Mouse (Mus musculus) hindbrain, postnatal 0 days (tissue): ENCODE measurements around the gene 2610008E11Rik. TPM values are rescaled to one million over a fixed set of nuclear protein-coding genes. Genes with fewer than 3 reads are reported as not detected.
A peak's percentile ranks its signal among the peaks of the same experiment; 100 is the strongest.

ENCODE experiments used
- ATAC-seq: fragments of 200-750 bp; cut with Nextera tagmentation; 2 replicates; pipeline ENCODE4 v1.8.0; 2017; ENCODE audit warnings: mild to moderate bottlenecking, moderate TSS enrichment, moderate library complexity
- DNase-seq: peaks from one replicate; pipeline ENCODE4 v3.0.0-alpha.2; 2015; ENCODE audit warnings: low spot score
- H3K27ac ChIP-seq: fragments of 300-500 bp; sonication (generic); 2 replicates; pipeline ENCODE4 v1.5.1; 2014; ENCODE audit warnings: mild to moderate bottlenecking
- H3K27me3 ChIP-seq: fragments of 300-500 bp; sonication (generic); 2 replicates; pipeline ENCODE4 v1.6.1; 2014; ENCODE audit warnings: low read length, mixed read lengths; ENCODE audit not compliant: insufficient read depth
- H3K36me3 ChIP-seq: fragments of 300-500 bp; sonication (generic); 2 replicates; pipeline ENCODE4 v1.6.1; 2014; ENCODE audit warnings: low read length, mixed read lengths; ENCODE audit not compliant: insufficient read depth
- H3K4me1 ChIP-seq: fragments of 300-500 bp; sonication (generic); 2 replicates; pipeline ENCODE4 v1.6.1; 2014; ENCODE audit warnings: antibody characterized with exemption, low read length, mixed read lengths; ENCODE audit not compliant: insufficient read depth
- H3K4me2 ChIP-seq: fragments of 300-500 bp; sonication (generic); 2 replicates; pipeline ENCODE4 v1.6.1; 2014; ENCODE audit warnings: low read depth, mild to moderate bottlenecking, low read length, moderate library complexity, mixed read lengths
- H3K4me3 ChIP-seq: fragments of 300-500 bp; sonication (generic); 2 replicates; pipeline ENCODE4 v1.5.1; 2014; ENCODE audit warnings: low read length
- H3K9ac ChIP-seq: fragments of 300-500 bp; sonication (generic); replicated peaks from 2 replicates; pipeline ENCODE4 v1.6.1; 2014; ENCODE audit warnings: mild to moderate bottlenecking, low read length, moderate library complexity, mixed read lengths
- H3K9me3 ChIP-seq: fragments of 300-500 bp; sonication (generic); 2 replicates; pipeline ENCODE4 v1.6.1; 2016; ENCODE audit warnings: low read length, mixed read lengths
- CTCF ChIP-seq: IDR thresholded peaks from 2 replicates; pipeline ENCODE4 v1.5.1; 2016; ENCODE audit warnings: antibody characterized with exemption, control low read depth, low read depth
- WGBS: fragments of 180-500 bp; shearing (Covaris S2); extraction: QIAGEN DNeasy Blood & Tissue Kit; methylation state at CpG from one replicate; pipeline ENCODE4 v1.1.7; 2014; 5-methylcytosine and 5-hydroxymethylcytosine counted together
- polyA plus RNA-seq: library from polyadenylated mRNA; unstranded; fragments of >200 nt; fragmentation: Nextera tagmentation; extraction: Ambion mirVana; gene quantifications from 2 replicates; pipeline ENCODE4 v1.2.1, GENCODE M21; 2015
- total RNA-seq: library from RNA; depleted of rRNA; stranded (reverse); fragments of >200 nt; gene quantifications from 2 replicates; pipeline ENCODE4 v1.2.3, GENCODE M21; 2014; rRNA removed

2610008E11Rik gene
- total RNA-seq (16.6 and 18.2 TPM in 2 replicates), polyA plus RNA-seq (19.4 and 20.0 TPM in 2 replicates)

GRCm38 (mm10) chr10:79097161-79097754 lies at the start of gene 2610008E11Rik:
TSS of gene 2610008E11Rik (minus strand) at chr10:79097600.
- Histone ChIP-seq H3K9me3 (no peaks in the 10 kb centered on the region), H3K4me1 (peaks cover 14% of the 10 kb centered on the region; the same call in 1 of the 2 replicates), H3K27ac (peak within 1 kb of the TSS; percentile 100), H3K4me2 (peak within 1 kb of the TSS; percentile 86), H3K36me3 (no peaks in the 10 kb centered on the region), H3K4me3 (peak within 1 kb of the TSS; percentile 81), H3K27me3 (no peaks in the 10 kb centered on the region), H3K9ac (peak within 1 kb of the TSS; percentile 99)
- peak; percentile 100 for ATAC-seq
- DNase-seq, result peak; percentile 98
- WGBS, result under 1% methylated on average over 36 of the region's 36 CpGs
- no peak for TF ChIP-seq CTCF

GRCm38 (mm10) chr10:79116125-79116849 lies 18.9 kb upstream of the 2610008E11Rik start:
- Histone ChIP-seq H3K4me3 (no peak overlapping the region), H3K4me2 (no peak overlapping the region), H3K4me1 (no peaks in the 10 kb centered on the region), H3K27me3 (no peaks in the 10 kb centered on the region), H3K9ac (no peak overlapping the region), H3K36me3 (no peaks in the 10 kb centered on the region), H3K9me3 (no peaks in the 10 kb centered on the region), H3K27ac (no peak overlapping the region)
- TF ChIP-seq CTCF, result peak; percentile 86
- peak; percentile 79 for ATAC-seq
- 43% methylated on average over 4 of the region's 4 CpGs for WGBS
- peak; percentile 90 for DNase-seq

GRCm38 (mm10) chr10:79115085-79115484 lies 17.7 kb upstream of the 2610008E11Rik start:
- ATAC-seq (no peak), DNase-seq (no peak)
- H3K9me3 ChIP-seq, result no peaks in the 10 kb centered on the region
- no peaks in the 10 kb centered on the region for H3K27me3 ChIP-seq
- 63% methylated on average over 1 of the region's 1 CpGs for WGBS
- H3K4me3 ChIP-seq, result no peak overlapping the region
- no peaks in the 10 kb centered on the region for H3K36me3 ChIP-seq
- H3K27ac ChIP-seq, result no peak overlapping the region
- H3K4me2 ChIP-seq, result no peak overlapping the region
- no peak overlapping the region for H3K9ac ChIP-seq
- TF ChIP-seq CTCF, result no peak
- no peaks in the 10 kb centered on the region for H3K4me1 ChIP-seq

DNA sequence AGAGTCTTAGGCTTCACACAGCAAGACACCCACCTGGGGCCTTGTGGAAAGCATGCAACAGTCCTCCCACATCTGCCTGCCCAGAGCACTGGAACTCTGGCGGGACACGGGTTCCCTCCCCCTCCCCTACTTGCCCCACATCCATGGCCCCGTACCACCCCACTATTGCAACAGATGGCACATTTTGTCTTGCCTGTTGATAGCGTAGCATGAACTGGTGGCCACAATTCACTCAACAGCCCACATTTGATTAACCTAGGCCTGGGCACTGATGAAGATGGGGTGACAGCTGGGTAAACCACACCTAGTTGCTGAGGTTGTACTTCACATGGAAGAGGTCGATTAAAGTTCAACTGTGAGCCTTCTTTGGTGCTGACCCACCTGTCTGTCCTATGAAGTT lies 13.1 kb upstream of the 2610008E11Rik start:
- Histone ChIP-seq H3K27me3 (no peaks in the 10 kb centered on the region), H3K27ac (no peak overlapping the region), H3K4me3 (no peak overlapping the region), H3K9ac (no peak overlapping the region), H3K9me3 (no peaks in the 10 kb centered on the region), H3K36me3 (no peaks in the 10 kb centered on the region), H3K4me1 (no peaks in the 10 kb centered on the region), H3K4me2 (no peak overlapping the region)
- 86% methylated on average over 5 of the region's 5 CpGs for WGBS
- no peak for TF ChIP-seq CTCF
- DNase-seq (no peak), ATAC-seq (no peak)

- 72% methylated on average over 1 of the region's 1 CpGs for WGBS
Measured at GRCm38 (mm10) chr10:79109156-79109555, 11.8 kb upstream of the 2610008E11Rik start.

GRCm38 (mm10) chr10:79107531-79107930 lies 10.1 kb upstream of the 2610008E11Rik start:
- H3K36me3 ChIP-seq, result no peaks in the 10 kb centered on the region
- no peaks in the 10 kb centered on the region for H3K9me3 ChIP-seq
- DNase-seq, result no peak
- ATAC-seq, result no peak
- H3K27ac ChIP-seq, result no peak overlapping the region
- no peaks in the 10 kb centered on the region for H3K4me1 ChIP-seq
- H3K27me3 ChIP-seq, result no peaks in the 10 kb centered on the region
- H3K4me2 ChIP-seq, result no peak overlapping the region
- H3K4me3 ChIP-seq, result no peak overlapping the region
- WGBS, result 81% methylated on average over 2 of the region's 2 CpGs
- no peak overlapping the region for H3K9ac ChIP-seq
- no peak for TF ChIP-seq CTCF

More at GRCm38 (mm10) chr10:79109156-79109555, 11.8 kb upstream of the 2610008E11Rik start:
- H3K4me2 ChIP-seq, result no peak overlapping the region
- H3K27me3 ChIP-seq, result no peaks in the 10 kb centered on the region
- no peak for ATAC-seq
- DNase-seq, result no peak
- H3K36me3 ChIP-seq, result no peaks in the 10 kb centered on the region
- no peak overlapping the region for H3K4me3 ChIP-seq
- no peaks in the 10 kb centered on the region for H3K4me1 ChIP-seq
- no peaks in the 10 kb centered on the region for H3K9me3 ChIP-seq
- no peak overlapping the region for H3K27ac ChIP-seq
- TF ChIP-seq CTCF, result no peak
- no peak overlapping the region for H3K9ac ChIP-seq
